Mouse (Mus musculus): ENCODE measurements around the gene Usp12.
"Not testable (repeated sequence)": the region's sequence is repeated elsewhere in the genome, so short reads cannot be mapped to it uniquely, and the experiment has no call there.

Usp12 gene

GRCm38 (mm10) chr5:146749857-146750256, 44.9 kb downstream of the Usp12 start:
- DNase-seq (ENCODE audit: low spot score), result no peak

DNA sequence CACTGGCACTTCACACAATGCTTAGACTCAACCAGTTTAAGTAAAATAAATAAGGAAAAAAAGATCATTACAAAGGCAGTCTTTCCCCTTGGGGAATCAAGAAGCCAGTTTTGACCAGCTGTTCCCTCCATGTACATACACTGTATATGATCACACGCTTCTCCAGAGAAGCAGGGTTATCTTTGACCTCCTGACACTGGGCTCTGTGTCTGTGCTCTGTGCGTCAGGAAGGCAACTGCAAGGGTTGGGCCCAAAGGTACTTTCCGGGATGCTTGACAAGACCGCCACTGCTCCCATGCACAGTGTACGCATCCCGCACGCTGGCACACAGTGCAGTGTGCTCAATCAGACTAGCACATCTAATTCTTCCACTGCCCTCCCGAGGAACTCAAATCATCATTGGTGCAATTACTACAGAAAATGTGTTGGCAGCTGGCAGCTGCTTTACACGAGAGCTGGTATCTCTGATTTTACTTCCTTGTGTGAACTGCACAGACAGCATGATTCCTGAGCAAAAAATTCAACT, 57.8 kb downstream of the Usp12 start:
- no peak for DNase-seq (ENCODE audit: low spot score)

GRCm38 (mm10) chr5:146736348-146736747, 58.5 kb downstream of the Usp12 start:
- no peak for DNase-seq (ENCODE audit: low spot score)

DNA sequence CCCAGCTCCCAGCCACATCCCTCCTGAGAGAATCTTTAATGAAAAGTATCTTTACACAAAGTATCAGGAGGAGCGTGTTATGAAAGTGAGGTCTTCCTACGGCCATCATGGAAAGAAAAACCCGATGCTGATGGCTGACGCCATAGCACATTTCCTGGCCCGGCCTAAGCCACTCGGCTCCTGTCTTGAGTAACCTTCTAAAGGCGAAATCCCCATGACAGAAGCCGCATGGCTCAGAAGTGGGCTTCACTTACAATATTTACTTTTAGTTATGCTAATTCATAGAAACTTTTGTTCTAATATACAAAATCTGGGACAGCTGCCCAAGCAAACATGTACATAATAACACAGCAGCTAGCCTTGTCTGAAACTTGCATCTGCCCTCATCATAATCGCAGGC, 59.8 kb downstream of the Usp12 start:
- DNase-seq (ENCODE audit: low spot score), result not testable (repeated sequence)

DNA sequence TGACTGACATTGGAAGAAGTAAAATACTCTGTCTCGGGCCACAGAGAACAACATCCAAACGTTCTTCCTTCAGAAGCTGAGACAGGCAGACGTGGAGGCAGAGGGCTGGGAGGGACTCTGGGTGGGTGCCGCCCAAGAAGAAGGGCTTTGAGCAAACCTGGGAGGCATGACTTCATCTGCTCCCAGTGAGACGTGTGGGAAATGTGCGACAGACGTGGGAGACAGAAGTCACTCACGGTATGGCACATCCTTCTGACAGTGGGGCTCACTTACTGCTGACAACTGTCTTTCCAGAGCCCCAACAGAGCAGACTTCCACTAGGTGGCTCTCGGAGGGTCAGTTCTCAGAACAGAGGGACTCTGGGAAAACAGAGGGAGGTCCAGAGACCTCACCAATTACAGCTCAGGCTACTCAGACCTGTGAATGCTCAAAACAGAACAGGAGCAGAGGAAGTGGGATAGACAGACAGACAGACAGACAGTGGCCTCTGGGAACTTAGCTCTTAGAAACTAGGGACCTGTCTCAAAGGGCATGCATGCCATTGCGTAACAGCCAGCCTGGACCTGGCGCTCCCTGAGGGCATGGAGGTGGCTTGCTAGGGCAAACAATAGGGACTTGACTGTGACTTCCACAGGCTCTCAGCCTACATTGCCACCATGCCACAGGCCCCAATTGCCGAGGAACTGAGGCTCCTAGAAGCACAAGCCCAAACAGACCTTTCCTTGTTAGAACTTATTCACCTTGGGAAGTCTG, 60.7 kb downstream of the Usp12 start:
- DNase-seq (ENCODE audit: low spot score), result no peak

DNA sequence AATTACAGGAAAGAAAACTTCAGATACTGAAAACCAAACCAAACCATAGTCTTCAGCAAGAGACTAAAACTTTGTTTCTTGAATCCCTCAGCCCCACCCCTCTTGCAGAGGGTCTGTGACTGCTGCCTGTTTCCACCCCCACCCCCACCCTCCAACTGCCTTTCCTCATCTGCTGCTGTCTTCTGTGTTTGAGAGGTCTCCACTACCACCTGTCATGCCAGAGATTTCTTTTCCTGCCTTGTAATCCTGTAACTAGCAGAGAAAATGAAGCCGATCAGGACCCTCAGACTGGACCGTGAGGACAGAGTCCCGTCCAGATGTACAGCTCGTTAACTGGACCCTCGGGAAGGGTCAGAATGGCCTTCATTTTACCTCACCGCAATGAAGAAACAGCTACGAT, 61.4 kb downstream of the Usp12 start:
- no peak for DNase-seq (ENCODE audit: low spot score)

GRCm38 (mm10) chr5:146727006-146727405, 67.8 kb downstream of the Usp12 start:
- peak; percentile 61 for DNase-seq (ENCODE audit: low spot score)

DNA sequence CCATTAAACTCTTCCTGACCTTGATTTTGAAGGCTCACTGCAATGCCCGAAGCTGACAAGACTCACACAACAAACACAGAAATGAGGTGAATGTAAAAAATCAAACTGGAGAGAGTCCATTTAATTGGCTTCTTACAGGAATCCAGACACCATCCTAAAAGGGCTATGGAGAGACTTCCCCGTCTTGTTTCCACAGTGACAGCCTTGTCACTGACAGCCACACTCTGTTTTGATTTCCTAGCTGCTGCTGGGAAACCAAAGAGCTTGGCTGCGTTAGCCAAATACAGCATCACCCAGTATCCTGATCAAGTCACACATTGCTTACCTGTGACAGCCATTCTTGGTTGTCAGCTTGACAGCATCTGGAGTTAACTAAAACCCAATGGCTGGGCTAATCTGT, 69.8 kb downstream of the Usp12 start:
- peak; percentile 72 for DNase-seq (ENCODE audit: low spot score)

GRCm38 (mm10) chr5:146723452-146723851, 71.4 kb downstream of the Usp12 start:
- no peak for DNase-seq (ENCODE audit: low spot score)

DNA sequence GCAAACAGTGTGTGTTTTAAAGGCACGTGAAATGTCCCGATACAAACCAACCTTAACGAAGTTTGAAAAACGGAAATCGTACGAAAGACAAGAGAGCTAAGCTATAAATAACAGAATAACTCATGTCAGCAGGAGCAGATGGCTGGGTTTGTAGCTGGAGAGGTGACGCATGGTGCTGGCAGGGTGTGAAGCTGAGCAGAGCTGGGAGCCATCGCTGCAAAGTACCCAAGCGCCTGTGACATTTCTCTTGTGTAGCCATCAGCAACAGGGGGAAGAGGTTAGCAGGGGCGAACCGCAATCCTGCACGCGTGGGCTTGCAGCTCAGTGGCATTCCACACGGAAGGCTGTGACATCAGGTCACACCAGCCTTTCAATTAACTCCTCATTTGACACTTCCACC, 72.6 kb downstream of the Usp12 start:
- peak; percentile 43 for DNase-seq (ENCODE audit: low spot score)

DNA sequence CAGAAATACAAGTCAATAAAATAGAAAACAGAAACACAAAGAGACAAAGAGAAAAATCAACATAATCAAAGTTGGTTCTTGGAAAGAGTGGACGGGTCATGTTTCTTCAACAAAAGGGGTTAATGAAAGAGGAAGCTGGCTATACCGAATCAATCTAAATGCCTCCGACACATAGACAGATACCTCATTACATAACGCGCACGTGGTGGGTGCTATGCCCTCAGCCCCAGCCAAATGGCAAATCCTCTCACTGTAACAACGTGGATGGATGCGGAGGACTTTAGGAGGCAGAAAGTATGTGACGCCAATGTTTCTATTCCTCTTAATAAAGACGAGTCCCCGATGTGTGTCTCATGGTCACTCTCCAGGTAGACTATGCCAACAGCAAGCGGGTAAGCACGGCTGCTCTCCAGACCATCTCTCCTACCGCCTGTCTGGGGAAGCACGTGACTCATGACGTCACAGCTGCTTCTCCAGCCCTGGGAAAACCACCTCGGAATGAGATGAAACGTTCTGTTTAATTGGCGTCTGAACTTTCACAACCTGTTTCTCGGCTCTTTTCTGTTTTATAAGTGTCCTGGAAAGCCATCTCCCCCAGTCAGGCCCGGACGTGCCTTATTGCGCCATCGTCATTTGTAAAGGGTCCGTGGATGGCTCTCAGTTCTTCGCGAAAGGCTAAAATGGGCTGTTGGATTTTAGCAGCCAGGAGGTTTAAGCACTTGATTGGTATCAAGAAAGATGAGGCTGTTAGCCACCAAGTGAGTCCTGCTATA, 75.0 kb downstream of the Usp12 start:
- no peak for DNase-seq (ENCODE audit: low spot score)

GRCm38 (mm10) chr5:146713836-146714235, 81.0 kb downstream of the Usp12 start:
- DNase-seq (ENCODE audit: low spot score), result no peak

DNA sequence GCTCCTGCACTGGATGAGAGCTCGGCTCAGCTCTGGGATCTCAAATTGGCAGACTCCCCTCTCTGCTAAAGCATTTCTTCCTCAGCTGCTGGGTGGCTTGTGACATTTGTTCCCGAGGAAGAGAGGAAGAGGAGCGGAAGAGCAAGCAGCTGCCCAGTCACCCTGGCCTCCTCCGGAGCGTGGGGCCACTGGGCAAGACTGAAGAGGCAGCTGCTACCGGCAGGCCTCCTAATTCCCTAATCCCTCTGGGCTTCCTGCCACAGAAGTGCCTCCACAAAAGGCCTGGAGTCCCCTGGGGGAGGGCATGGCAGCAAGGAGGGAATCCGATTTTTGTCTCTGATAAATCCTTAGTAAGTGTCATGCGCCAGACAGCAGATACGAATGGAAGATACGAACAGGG, 81.7 kb downstream of the Usp12 start:
- DNase-seq (ENCODE audit: low spot score), result peak; percentile 42

- DNase-seq (ENCODE audit: low spot score), result no peak
Measured at GRCm38 (mm10) chr5:146712282-146712918, 82.4 kb downstream of the Usp12 start.

DNA sequence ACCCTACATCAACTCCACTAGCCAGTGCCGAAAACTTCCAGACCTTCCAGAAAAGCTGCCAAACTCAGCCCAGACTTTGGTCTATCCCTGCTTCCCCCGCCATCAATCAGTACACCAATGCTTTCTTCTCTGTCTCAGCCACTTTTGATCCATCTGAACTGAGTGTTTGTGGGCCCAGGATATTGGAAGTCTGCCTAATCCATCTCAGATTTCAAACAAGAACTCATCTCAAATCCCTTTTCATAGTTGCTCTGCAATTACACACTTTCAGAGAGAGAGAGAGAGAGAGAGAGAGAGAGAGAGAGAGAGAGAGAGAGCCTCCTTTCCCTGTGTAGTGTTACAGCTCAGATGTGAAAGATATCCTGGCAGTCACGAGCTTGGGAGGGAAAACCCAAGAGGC, 85.4 kb downstream of the Usp12 start:
- DNase-seq (ENCODE audit: low spot score), result peak; percentile 35

- DNase-seq (ENCODE audit: low spot score), result peak; percentile 90
Measured at GRCm38 (mm10) chr5:146705815-146706408, 88.9 kb downstream of the Usp12 start.

DNA sequence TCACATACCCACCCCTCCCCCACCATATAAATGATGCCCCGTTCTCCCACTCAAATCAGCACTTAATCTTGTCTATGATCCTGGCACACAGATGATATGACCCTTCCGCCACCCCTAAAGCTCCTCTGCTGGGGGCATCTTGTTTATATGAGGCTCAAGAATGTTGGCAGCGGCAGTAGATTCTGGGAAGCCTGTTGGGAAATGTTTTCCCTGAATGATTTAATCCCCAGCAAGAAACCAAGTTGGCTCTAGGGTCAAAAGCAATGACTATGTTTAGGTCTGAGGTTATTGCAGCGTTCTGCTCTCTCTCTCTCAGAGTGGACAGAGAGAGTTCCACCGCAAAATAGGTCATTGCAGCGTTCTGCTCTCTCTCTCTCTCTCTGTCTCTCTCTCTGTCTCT, 89.4 kb downstream of the Usp12 start:
- peak; percentile 39 for DNase-seq (ENCODE audit: low spot score)

DNA sequence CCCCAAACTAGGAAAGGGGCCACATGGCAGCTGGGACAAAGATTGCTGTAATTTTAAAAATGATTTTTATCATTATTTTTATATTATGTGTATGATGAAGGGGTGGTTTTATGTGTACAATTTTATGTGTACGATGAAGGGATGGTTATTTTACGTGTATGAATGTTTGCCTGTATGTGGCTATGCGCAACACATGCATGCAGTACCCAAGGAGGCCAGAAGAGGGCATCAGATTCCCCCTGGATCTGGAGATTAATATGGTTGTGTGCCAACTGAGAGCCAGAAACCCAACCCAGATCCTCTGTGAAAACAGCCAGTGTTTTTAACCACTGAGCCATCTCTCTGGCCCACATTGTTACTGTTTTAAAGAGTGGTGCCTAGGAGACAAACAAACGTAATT, 90.6 kb downstream of the Usp12 start:
- no peak for DNase-seq (ENCODE audit: low spot score)

GRCm38 (mm10) chr5:146703710-146704121, 91.1 kb downstream of the Usp12 start:
- peak; percentile 49 for DNase-seq (ENCODE audit: low spot score)

DNA sequence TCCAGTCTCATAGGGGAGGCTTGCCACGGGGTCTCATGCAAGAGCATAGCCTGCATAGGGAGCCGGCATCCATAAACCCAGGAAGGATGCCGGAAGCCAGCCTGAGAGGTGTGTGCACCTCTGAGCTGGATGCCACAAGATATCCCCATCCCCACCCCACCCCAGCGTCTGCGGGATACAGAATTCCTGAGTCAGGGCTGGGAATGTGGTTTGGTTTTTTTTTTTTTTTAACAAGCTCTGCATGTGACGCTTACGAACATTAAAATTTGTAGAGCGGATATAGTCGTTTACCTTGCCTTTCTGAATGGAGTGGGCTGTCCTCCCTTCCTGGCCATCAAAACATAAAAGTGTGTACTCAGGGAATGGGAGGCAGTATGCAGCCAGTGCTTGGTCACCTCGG, 94.7 kb downstream of the Usp12 start:
- no peak for DNase-seq (ENCODE audit: low spot score)

DNA sequence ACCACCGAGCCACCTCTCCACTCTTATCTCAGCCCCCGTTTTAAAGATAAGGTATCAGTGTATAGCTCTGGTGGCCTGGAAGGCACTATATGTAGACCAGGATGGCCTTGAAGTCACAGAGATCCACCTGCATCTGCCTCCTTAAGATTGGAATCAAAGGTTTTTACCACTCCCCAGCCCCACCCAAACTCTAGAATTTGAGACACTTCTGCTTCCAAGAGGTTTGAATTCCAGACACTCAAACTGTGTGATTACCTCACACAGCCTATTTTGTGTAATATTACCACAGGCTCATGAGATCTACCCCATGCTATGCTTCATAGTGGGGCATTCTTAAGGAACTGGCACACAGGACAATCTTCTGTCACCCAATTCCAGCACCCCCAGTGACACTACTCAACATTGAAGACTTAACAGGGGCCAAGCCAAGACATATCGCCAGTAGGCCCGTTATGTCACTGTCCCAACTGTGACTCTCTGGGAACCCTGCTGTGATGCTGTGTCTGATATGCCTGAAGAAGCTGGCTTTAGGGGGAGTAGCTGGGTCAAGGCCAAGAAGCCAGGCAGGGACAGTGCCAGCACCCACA, 95.3 kb downstream of the Usp12 start:
- no peak for DNase-seq (ENCODE audit: low spot score)

- no peak for DNase-seq (ENCODE audit: low spot score)
Measured at GRCm38 (mm10) chr5:146695543-146695942, 99.3 kb downstream of the Usp12 start.

All from MN1 (cell line).